Mouse (Mus musculus): ENCODE measurements around the gene Ugt1a2.

- TF ChIP-seq CTCF (IDR thresholded peaks at IDR 0.05; ENCODE audit: insufficient read depth, low read depth, low read length) (no peak), POLR2A (IDR thresholded peaks at IDR 0.05; ENCODE audit: insufficient read depth, low read depth, low read length) (no peak)
Observed at GRCm38 (mm10) chr1:88246386-88246785, 46.0 kb downstream of the Ugt1a2 start.
